Mouse (Mus musculus) T-helper 1 cell (primary cell): Measurements from ENCODE around the gene 1810024B03Rik.

Experiments used
- in situ Hi-C: fragments of 300-600 bp; cut with MboI, MseI; formaldehyde crosslinking; loops from one replicate; pipeline ENCODE4 v1.15.1; 2025; ENCODE audit warnings: high pct_unique_total_duplicates

1810024B03Rik gene

GRCm38 (mm10) chr2:127189574-127189973 is 18.5 kb downstream of the 1810024B03Rik start:
- in situ Hi-C loops: no loop called here

GRCm38 (mm10) chr2:127182598-127183381 is 25.3 kb downstream of the 1810024B03Rik start:
- in situ Hi-C loops: no loop called here

GRCm38 (mm10) chr2:127166261-127166660 is 41.8 kb downstream of the 1810024B03Rik start:
- in situ Hi-C loops: loop anchor here (5.0 kb wide), 1 partner anchor 36 kb away; no protein-coding TSS in a partner anchor

GRCm38 (mm10) chr2:127165675-127166074 is 42.4 kb downstream of the 1810024B03Rik start:
- in situ Hi-C loops: loop anchor here (5.0 kb wide), 1 partner anchor 37 kb away; no protein-coding TSS in a partner anchor

- in situ Hi-C loops: no loop called here
Measured at GRCm38 (mm10) chr2:127145699-127146098, 62.4 kb downstream of the 1810024B03Rik start.

GRCm38 (mm10) chr2:127143158-127144063 is 64.7 kb downstream of the 1810024B03Rik start, which contains the start of gene Itpripl1:
Itpripl1 (minus strand) TSS chr2:127143442.
- in situ Hi-C loops: no loop called here

- in situ Hi-C loops: no loop called here
Measured at GRCm38 (mm10) chr2:127142577-127143157, 65.4 kb downstream of the 1810024B03Rik start.

GRCm38 (mm10) chr2:127142031-127142430 is 66.0 kb downstream of the 1810024B03Rik start:
- in situ Hi-C loops: no loop called here

- in situ Hi-C loops: no loop called here
Measured at GRCm38 (mm10) chr2:127140011-127140410, 68.1 kb downstream of the 1810024B03Rik start.

- in situ Hi-C loops: no loop called here
Measured at GRCm38 (mm10) chr2:127139605-127140004, 68.5 kb downstream of the 1810024B03Rik start.

- in situ Hi-C loops: no loop called here
Measured at GRCm38 (mm10) chr2:127139094-127139493, 69.0 kb downstream of the 1810024B03Rik start.

- in situ Hi-C loops: no loop called here
Measured at GRCm38 (mm10) chr2:127138449-127138848, 69.6 kb downstream of the 1810024B03Rik start.

GRCm38 (mm10) chr2:127137838-127138420 is 70.2 kb downstream of the 1810024B03Rik start:
- in situ Hi-C loops: no loop called here

- in situ Hi-C loops: no loop called here
Measured at GRCm38 (mm10) chr2:127136979-127137378, 71.1 kb downstream of the 1810024B03Rik start.
